Comparison of ENCODE assay signal across 28 mouse cellular contexts in the genomic region with DNA sequence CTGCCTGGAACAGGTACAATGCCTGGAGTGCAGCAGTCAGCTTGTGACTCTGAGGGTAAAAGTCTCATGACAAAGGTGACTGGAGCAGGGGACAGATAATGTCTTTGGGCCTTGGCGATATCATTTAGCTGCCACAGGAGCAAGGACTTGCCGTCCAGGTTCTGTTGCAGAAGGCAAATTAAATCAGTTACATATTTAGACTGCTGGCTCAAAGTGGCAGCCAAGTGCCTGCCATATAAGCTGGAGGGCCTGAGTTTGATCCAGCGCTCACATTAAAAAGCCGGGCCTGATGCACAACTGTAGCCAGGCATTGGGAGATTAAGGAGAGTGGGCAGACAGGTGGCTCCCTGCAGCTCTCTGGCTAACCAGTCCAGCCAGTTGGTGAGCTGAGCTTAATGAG. TPM values are rescaled to one million over a fixed set of nuclear protein-coding genes. Genes with fewer than 3 reads are reported as not detected.
DNase-seq lines count a peak whose midpoint lies in the region; ATAC-seq and TF ChIP-seq lines count a peak whose summit lies in the region.
"Had no signal": no experiment of that assay in that cellular context is flagged by ENCODE, and none has a peak within 500 bp of the region (broad histone marks: within the 10 kb centered on the region; RNA-seq: fewer than 3 reads in every experiment).

No protein-coding gene starts in this region.

- H3K36me3 ChIP-seq in stomach, postnatal 0 days (ENCODE audit: control insufficient read depth, insufficient read depth, low read length) = peaks cover 4% of the 10 kb centered on the region; the same call in 1 of the 2 replicates

- intact Hi-C loops in gastrocnemius, postnatal 36 days (cut with DNase I) = loop anchor here (5.0 kb wide), 1 partner anchor 228 kb away; the partner anchor contains the start of gene Grrp1

- DNase-seq in gastrocnemius, adult 18-20 months (ENCODE audit: low spot score) = peak; percentile 57
- DNase-seq in gastrocnemius, postnatal 36 days = no peak
- DNase-seq in gastrocnemius, postnatal 25 days = peak; percentile 39
- no peak for DNase-seq in gastrocnemius, postnatal 10 days
- peak; percentile 89 for DNase-seq in fat pad, adult 2 months (ENCODE audit: extremely low read depth, low read depth, low spot score)
- DNase-seq in stomach, postnatal 0 days (ENCODE audit: low spot score) = no peak
- no peak for DNase-seq in lung, postnatal 4 days
- DNase-seq: adrenal gland, postnatal 10 days; adrenal gland, postnatal 36 days; B cell, adult 2 months; cerebellum, adult 18-20 months; cerebellum, adult 9-10 months; cerebellum, postnatal 14 days; heart, postnatal 4 days; kidney, adult 2 months had no signal

- H3K27ac ChIP-seq in stomach, postnatal 0 days (replicated peaks) = 0 out of 2 replicates have a peak overlapping the region, but pooled peaks have one; percentile 8
- H3K27ac ChIP-seq: embryonic facial prominence, embryonic 12.5 days; forebrain, embryonic 10.5 days; forebrain, embryonic 13.5 days; heart, embryonic 15.5 days; hindbrain, embryonic 14.5 days; hindbrain, postnatal 0 days had no signal

- no peaks in the 10 kb centered on the region for H3K9me3 ChIP-seq in stomach, postnatal 0 days (ENCODE audit: control insufficient read depth, low read length)
- H3K9me3 ChIP-seq: embryonic facial prominence, embryonic 12.5 days; forebrain, embryonic 10.5 days; forebrain, embryonic 13.5 days; G1E; heart, embryonic 12.5 days; heart, embryonic 15.5 days had no signal

- WGBS in stomach, postnatal 0 days = 80% methylated on average over 4 of the region's 4 CpGs

- no peak overlapping the region for H3K4me3 ChIP-seq in stomach, postnatal 0 days (ENCODE audit: low read depth, low read length)
- H3K4me3 ChIP-seq: embryonic facial prominence, embryonic 12.5 days; erythroblast, embryonic 14.5 days; forebrain, embryonic 10.5 days; forebrain, embryonic 13.5 days; heart, embryonic 12.5 days; heart, embryonic 15.5 days had no signal

- ATAC-seq in stomach, postnatal 0 days (ENCODE audit: low FRiP score, low TSS enrichment) = no peak
- ATAC-seq: forebrain, embryonic 13.5 days; forebrain, embryonic 16.5 days; hindbrain, postnatal 0 days; inflammation-experienced regulatory T-cells, adult 6 months; intestine, postnatal 0 days; Patski had no signal

- no peaks in the 10 kb centered on the region for H3K4me1 ChIP-seq in stomach, postnatal 0 days (replicated peaks; ENCODE audit: control insufficient read depth, insufficient read depth)
- H3K4me1 ChIP-seq: embryonic facial prominence, embryonic 12.5 days; heart, embryonic 12.5 days had no signal

- H3K27me3 ChIP-seq in stomach, postnatal 0 days (ENCODE audit: control insufficient read depth, insufficient read depth, low read length) = no peaks in the 10 kb centered on the region
- H3K27me3 ChIP-seq: Patski had no signal

- TF ChIP-seq CTCF in stomach, postnatal 0 days (IDR thresholded peaks at IDR 0.05; ENCODE audit: low read depth) = no peak

- no peak overlapping the region for H3K4me2 ChIP-seq in stomach, postnatal 0 days (replicated peaks; ENCODE audit: low read depth)
- H3K4me2 ChIP-seq: embryonic facial prominence, embryonic 12.5 days; forebrain, embryonic 13.5 days; heart, embryonic 12.5 days; heart, embryonic 15.5 days; hindbrain, embryonic 14.5 days had no signal

- no peak overlapping the region for H3K9ac ChIP-seq in stomach, postnatal 0 days (ENCODE audit: low read length)
- H3K9ac ChIP-seq: embryonic facial prominence, embryonic 12.5 days; forebrain, embryonic 13.5 days; heart, embryonic 12.5 days; heart, embryonic 15.5 days; hindbrain, embryonic 14.5 days had no signal

- TF ChIP-seq EP300 in stomach, postnatal 0 days (optimal IDR thresholded peaks at IDR 0.05) = no peak

RNA-seq across cellular contexts. Expression of gene Stmn1, which starts 11.7 kb away (rescaled TPM):
- 1 to 10 TPM; 2.5 to 3.5 TPM for total RNA-seq in gastrocnemius, adult 18-20 months (2021)
- 1 to 10 TPM; 8.0 TPM for total RNA-seq in gastrocnemius, postnatal 36 days (2021)
- 10 to 100 TPM in 1 of 2 experiments, 1 to 10 TPM in 1; 6.9 to 10.6 TPM for total RNA-seq in gastrocnemius, postnatal 25 days (2021)
- total RNA-seq in gastrocnemius, postnatal 10 days (2021) = 10 to 100 TPM; 71.2 to 74.5 TPM
- 358 and 380 TPM in 2 replicates for polyA plus RNA-seq in stomach, postnatal 0 days (2015; fragmentation: Nextera tagmentation; extraction: Ambion mirVana)

RNA-seq across cellular contexts. Expression of gene Paqr7, which starts 16.7 kb away (rescaled TPM):
- 1 to 10 TPM; 2.9 to 4.4 TPM for total RNA-seq in gastrocnemius, adult 18-20 months (2021)
- 1 to 10 TPM; 2.4 to 3.0 TPM for total RNA-seq in gastrocnemius, postnatal 36 days (2021)
- 1 to 10 TPM; 2.3 to 4.9 TPM for total RNA-seq in gastrocnemius, postnatal 25 days (2021)
- total RNA-seq in gastrocnemius, postnatal 10 days (2021) = 1 to 10 TPM; 6.5 to 6.8 TPM
- polyA plus RNA-seq in stomach, postnatal 0 days (2015; fragmentation: Nextera tagmentation; extraction: Ambion mirVana) = 51.8 and 56.4 TPM in 2 replicates
- polyA plus RNA-seq: erythroblast, embryonic 14.5 days had no signal

RNA-seq across cellular contexts. Expression of gene Aunip, which starts 31.0 kb away (rescaled TPM):
- not detected for total RNA-seq in gastrocnemius, adult 18-20 months (2021)
- total RNA-seq in gastrocnemius, postnatal 36 days (2021) = under 1 TPM in 1 of 2 experiments, not detected in 1; 0.20 TPM
- total RNA-seq in gastrocnemius, postnatal 25 days (2021) = not detected
- 1 to 10 TPM in 1 of 2 experiments, under 1 TPM in 1; 0.99 to 1.2 TPM for total RNA-seq in gastrocnemius, postnatal 10 days (2021)
- polyA plus RNA-seq in stomach, postnatal 0 days (2015; fragmentation: Nextera tagmentation; extraction: Ambion mirVana) = 3.5 and 3.8 TPM in 2 replicates

RNA-seq across cellular contexts. Expression of gene Mtfr1l, which starts 55.3 kb away (rescaled TPM):
- 100 to 1,000 TPM; 139 to 147 TPM for total RNA-seq in gastrocnemius, adult 18-20 months (2021)
- total RNA-seq in gastrocnemius, postnatal 36 days (2021) = 100 to 1,000 TPM; 124 to 130 TPM
- 100 to 1,000 TPM; 120 to 122 TPM for total RNA-seq in gastrocnemius, postnatal 25 days (2021)
- 100 to 1,000 TPM; 113 to 129 TPM for total RNA-seq in gastrocnemius, postnatal 10 days (2021)
- 64.7 and 70.3 TPM in 2 replicates for polyA plus RNA-seq in stomach, postnatal 0 days (2015; fragmentation: Nextera tagmentation; extraction: Ambion mirVana)

Comparison
In these comparisons a context has a peak if more than half of its experiments do, and no peak if none do; other contexts are left out.
1. DNase-seq: peak in gastrocnemius, adult 18-20 months (single experiment), gastrocnemius, postnatal 25 days (single experiment) and fat pad, adult 2 months (single experiment); none in gastrocnemius, postnatal 36 days (0 of 2), gastrocnemius, postnatal 10 days (single experiment), stomach, postnatal 0 days (single experiment) and lung, postnatal 4 days (0 of 2).
2. RNA of gene Stmn1, which starts 11.7 kb away (total RNA-seq): 71.2 to 74.5 TPM in gastrocnemius, postnatal 10 days; 6.9 to 10.6 TPM in gastrocnemius, postnatal 25 days, 8.0 TPM in gastrocnemius, postnatal 36 days and 2.5 to 3.5 TPM in gastrocnemius, adult 18-20 months; every median in the first group is over 4 times any median in the second.